Mouse (Mus musculus) heart, postnatal 0 days (tissue): ENCODE measurements at regions not wholly inside any gene's neighbourhood (a gene's known extent, or its start where the extent isn't known, plus 50 kb on each side); places are given as distances from the start of the nearest gene placed in this dataset.

ENCODE experiments used
- ATAC-seq: fragments of 200-750 bp; cut with Nextera tagmentation; 2 replicates; pipeline ENCODE4 v1.8.0; 2017; ENCODE audit warnings: low read depth, moderate number of reproducible peaks, moderate library complexity; ENCODE audit not compliant: insufficient read depth
- DNase-seq: peaks from one replicate; pipeline ENCODE4 v3.0.0-alpha.2; 2016; ENCODE audit warnings: low spot score
- H3K27ac ChIP-seq: fragments of 300-500 bp; sonication (generic); 2 replicates; pipeline ENCODE4 v1.5.1; 2014; ENCODE audit warnings: low read depth, mild to moderate bottlenecking
- H3K27me3 ChIP-seq: fragments of 300-500 bp; sonication (generic); 2 replicates; pipeline ENCODE4 v1.6.1; 2014; ENCODE audit warnings: low read length, mixed read lengths; ENCODE audit not compliant: control insufficient read depth, insufficient read depth
- H3K36me3 ChIP-seq: fragments of 300-500 bp; sonication (generic); replicated peaks from 2 replicates; pipeline ENCODE4 v1.6.1; 2014; ENCODE audit warnings: low read length, mixed read lengths; ENCODE audit not compliant: control insufficient read depth, insufficient read depth
- H3K4me1 ChIP-seq: fragments of 300-500 bp; sonication (generic); 2 replicates; pipeline ENCODE4 v1.6.1; 2014; ENCODE audit warnings: antibody characterized with exemption; ENCODE audit not compliant: control insufficient read depth, insufficient read depth
- H3K4me2 ChIP-seq: fragments of 300-500 bp; sonication (generic); 2 replicates; pipeline ENCODE4 v1.6.1; 2014; ENCODE audit warnings: low read depth, mild to moderate bottlenecking, low read length, moderate library complexity
- H3K4me3 ChIP-seq: fragments of 300-500 bp; sonication (generic); 2 replicates; pipeline ENCODE4 v1.5.1; 2014; ENCODE audit warnings: low read depth, low read length
- H3K9ac ChIP-seq: fragments of 300-500 bp; sonication (generic); replicated peaks from 2 replicates; pipeline ENCODE4 v1.6.1; 2014; ENCODE audit warnings: low read depth, low read length, mixed read lengths
- H3K9me3 ChIP-seq: fragments of 300-500 bp; sonication (generic); replicated peaks from 2 replicates; pipeline ENCODE4 v1.6.1; 2016; ENCODE audit warnings: low read length; ENCODE audit not compliant: control insufficient read depth
- CTCF ChIP-seq: IDR thresholded peaks from 2 replicates; pipeline ENCODE4 v1.5.1; 2016; ENCODE audit warnings: antibody characterized with exemption, control low read depth, low read depth
- EP300 ChIP-seq: IDR thresholded peaks from 2 replicates; pipeline ENCODE4 v1.6.1; 2016; ENCODE audit warnings: antibody characterized with exemption, low read depth
- WGBS: fragments of 180-500 bp; shearing (Covaris S2); extraction: QIAGEN DNeasy Blood & Tissue Kit; methylation state at CpG from one replicate; pipeline ENCODE4 v1.1.7; 2014; 5-methylcytosine and 5-hydroxymethylcytosine counted together

GRCm38 (mm10) chr13:90334934-90335740, 245.7 kb upstream of the Xrcc4 start:
- Histone ChIP-seq H3K9ac (no peak overlapping the region), H3K4me3 (no peak overlapping the region), H3K4me2 (no peak overlapping the region), H3K27ac (no peak overlapping the region), H3K27me3 (no peaks in the 10 kb centered on the region), H3K9me3 (no peaks in the 10 kb centered on the region), H3K4me1 (no peaks in the 10 kb centered on the region), H3K36me3 (no peaks in the 10 kb centered on the region)
- ATAC-seq, result no peak
- WGBS, result 71% methylated on average over 6 of the region's 6 CpGs
- DNase-seq, result no peak
- TF ChIP-seq EP300, result no peak
- no peak for TF ChIP-seq CTCF

GRCm38 (mm10) chr13:90334286-90334685, 244.9 kb upstream of the Xrcc4 start:
- H3K4me2 ChIP-seq, result no peak overlapping the region
- H3K4me3 ChIP-seq, result no peak overlapping the region
- TF ChIP-seq EP300 (no peak), CTCF (no peak)
- H3K27me3 ChIP-seq, result no peaks in the 10 kb centered on the region
- H3K4me1 ChIP-seq, result no peaks in the 10 kb centered on the region
- DNase-seq, result no peak
- no peak overlapping the region for H3K27ac ChIP-seq
- H3K36me3 ChIP-seq, result no peaks in the 10 kb centered on the region
- H3K9me3 ChIP-seq, result no peaks in the 10 kb centered on the region
- no peak for ATAC-seq
- no peak overlapping the region for H3K9ac ChIP-seq

GRCm38 (mm10) chr13:90325226-90325625, 235.8 kb upstream of the Xrcc4 start:
- WGBS, result 79% methylated on average over 3 of the region's 3 CpGs
- no peak for ATAC-seq
- no peak overlapping the region for H3K27ac ChIP-seq

GRCm38 (mm10) chr13:90313209-90313978, 224.0 kb upstream of the Xrcc4 start:
- H3K4me3 ChIP-seq, result no peak overlapping the region
- 87% methylated on average over 9 of the region's 9 CpGs for WGBS
- H3K27me3 ChIP-seq, result no peaks in the 10 kb centered on the region
- ATAC-seq (no peak), DNase-seq (no peak)
- H3K9ac ChIP-seq, result no peak overlapping the region
- no peak overlapping the region for H3K4me2 ChIP-seq
- no peaks in the 10 kb centered on the region for H3K9me3 ChIP-seq
- H3K36me3 ChIP-seq, result no peaks in the 10 kb centered on the region
- H3K27ac ChIP-seq, result no peak overlapping the region
- no peaks in the 10 kb centered on the region for H3K4me1 ChIP-seq
- TF ChIP-seq EP300 (no peak), CTCF (no peak)

More at GRCm38 (mm10) chr13:90325226-90325625, 235.8 kb upstream of the Xrcc4 start:
- Histone ChIP-seq H3K4me2 (no peak overlapping the region), H3K9ac (no peak overlapping the region), H3K36me3 (no peaks in the 10 kb centered on the region), H3K4me3 (no peak overlapping the region), H3K4me1 (no peaks in the 10 kb centered on the region), H3K9me3 (no peaks in the 10 kb centered on the region), H3K27me3 (no peaks in the 10 kb centered on the region)
- TF ChIP-seq CTCF (no peak), EP300 (no peak)
- no peak for DNase-seq

GRCm38 (mm10) chr13:90310482-90310881, 221.1 kb upstream of the Xrcc4 start:
- ATAC-seq (no peak), DNase-seq (no peak)

More at GRCm38 (mm10) chr13:90310482-90310881, 221.1 kb upstream of the Xrcc4 start:
- Histone ChIP-seq H3K27me3 (no peaks in the 10 kb centered on the region), H3K4me2 (no peak overlapping the region), H3K36me3 (no peaks in the 10 kb centered on the region), H3K4me1 (no peaks in the 10 kb centered on the region), H3K9ac (no peak overlapping the region), H3K9me3 (no peaks in the 10 kb centered on the region), H3K27ac (no peak overlapping the region), H3K4me3 (no peak overlapping the region)
- no peak for TF ChIP-seq CTCF
- TF ChIP-seq EP300, result no peak
